Mouse (Mus musculus) embryonic facial prominence, embryonic 13.5 days (tissue): ENCODE data around the gene Mpp6. TPM values are rescaled to one million over a fixed set of nuclear protein-coding genes. Genes with fewer than 3 reads are reported as not detected.

Experiments
- ATAC-seq: fragments of 200-750 bp; cut with Nextera tagmentation; 2 replicates; pipeline ENCODE4 v1.8.0; 2017; ENCODE audit warnings: low read depth; ENCODE audit not compliant: insufficient number of reproducible peaks, insufficient read depth, low FRiP score, low TSS enrichment
- H3K27ac ChIP-seq: fragments of 300-500 bp; sonication (generic); 2 replicates; pipeline ENCODE4 v1.5.1; 2015; ENCODE audit warnings: moderate library complexity, mild to moderate bottlenecking, inconsistent platforms
- H3K27me3 ChIP-seq: fragments of 300-500 bp; sonication (generic); 2 replicates; pipeline ENCODE4 v1.6.1; 2015; ENCODE audit warnings: mild to moderate bottlenecking, inconsistent platforms
- H3K36me3 ChIP-seq: fragments of 300-500 bp; sonication (generic); 2 replicates; pipeline ENCODE4 v1.6.1; 2015; ENCODE audit warnings: mild to moderate bottlenecking, inconsistent platforms
- H3K4me1 ChIP-seq: fragments of 300-500 bp; sonication (generic); 2 replicates; pipeline ENCODE4 v1.6.1; 2015; ENCODE audit warnings: inconsistent platforms
- H3K4me2 ChIP-seq: fragments of 300-500 bp; sonication (generic); 2 replicates; pipeline ENCODE4 v1.6.1; 2015; ENCODE audit warnings: moderate library complexity, mild to moderate bottlenecking, inconsistent platforms
- H3K4me3 ChIP-seq: fragments of 300-500 bp; sonication (generic); 2 replicates; pipeline ENCODE4 v1.5.1; 2015; ENCODE audit warnings: mild to moderate bottlenecking, inconsistent platforms
- H3K9ac ChIP-seq: fragments of 300-500 bp; sonication (generic); 2 replicates; pipeline ENCODE4 v1.6.1; 2015; ENCODE audit warnings: mild to moderate bottlenecking, inconsistent platforms
- H3K9me3 ChIP-seq: fragments of 300-500 bp; sonication (generic); 2 replicates; pipeline ENCODE4 v1.6.1; 2016; ENCODE audit warnings: inconsistent platforms
- WGBS: fragments of 180-500 bp; shearing (Covaris S2); methylation state at CpG from one replicate; pipeline ENCODE4 v1.1.7; 2015; ENCODE audit warnings: mixed read lengths; 5-methylcytosine and 5-hydroxymethylcytosine counted together
- polyA plus RNA-seq: library from polyadenylated mRNA; unstranded; fragments of >200 nt; fragmentation: Nextera tagmentation; extraction: Ambion mirVana; gene quantifications from 2 replicates; pipeline ENCODE4 v1.2.1, GENCODE M21; 2015

Mpp6 gene
- polyA plus RNA-seq, 1 experiment from 2014 or later, result 54.8 TPM

- Histone ChIP-seq H3K9me3 (no peaks in the 10 kb centered on the region), H3K9ac (no peak overlapping the region), H3K4me3 (no peak overlapping the region), H3K4me2 (no peak overlapping the region), H3K36me3 (peaks cover 27% of the 10 kb centered on the region), H3K27ac (no peak overlapping the region), H3K27me3 (no peaks in the 10 kb centered on the region), H3K4me1 (no peaks in the 10 kb centered on the region)
- ATAC-seq, result no peak
- 86% methylated on average over 5 of the region's 5 CpGs for WGBS
These were observed 83.8 kb downstream of the Mpp6 start for GRCm38 (mm10) chr6:50193851-50194250.

GRCm38 (mm10) chr6:50204356-50204755 lies 94.3 kb downstream of the Mpp6 start:
- Histone ChIP-seq H3K36me3 (0 out of 2 replicates have a peak, but pooled peaks cover 3% of the 10 kb centered on the region), H3K9ac (no peak overlapping the region), H3K4me1 (0 out of 2 replicates have a peak, but pooled peaks cover 9% of the 10 kb centered on the region), H3K4me3 (no peak overlapping the region), H3K27me3 (no peaks in the 10 kb centered on the region), H3K4me2 (no peak overlapping the region), H3K9me3 (no peaks in the 10 kb centered on the region), H3K27ac (no peak overlapping the region)
- WGBS, result 82% methylated on average over 4 of the region's 4 CpGs
- no peak for ATAC-seq

GRCm38 (mm10) chr6:50205093-50205492 lies 95.1 kb downstream of the Mpp6 start:
- ATAC-seq, result no peak
- H3K4me3 ChIP-seq, result no peak overlapping the region
- H3K4me1 ChIP-seq, result 0 out of 2 replicates have a peak, but pooled peaks cover 9% of the 10 kb centered on the region
- no peak overlapping the region for H3K4me2 ChIP-seq
- H3K9ac ChIP-seq, result no peak overlapping the region
- no peaks in the 10 kb centered on the region for H3K27me3 ChIP-seq
- H3K36me3 ChIP-seq, result 0 out of 2 replicates have a peak, but pooled peaks cover 3% of the 10 kb centered on the region
- 84% methylated on average over 4 of the region's 4 CpGs for WGBS
- H3K9me3 ChIP-seq, result no peaks in the 10 kb centered on the region
- H3K27ac ChIP-seq, result no peak overlapping the region

- WGBS, result 68% methylated on average over 2 of the region's 2 CpGs
- Histone ChIP-seq H3K9ac (no peak overlapping the region), H3K27ac (no peak overlapping the region), H3K4me2 (no peak overlapping the region), H3K36me3 (no peaks in the 10 kb centered on the region; the same call in none of the 2 replicates), H3K4me3 (no peak overlapping the region), H3K4me1 (peaks cover 4% of the 10 kb centered on the region; the same call in 1 of the 2 replicates), H3K27me3 (no peaks in the 10 kb centered on the region), H3K9me3 (no peaks in the 10 kb centered on the region)
- no peak for ATAC-seq
These were observed 104.8 kb downstream of the Mpp6 start for GRCm38 (mm10) chr6:50214711-50215372.

- ATAC-seq, result no peak
- Histone ChIP-seq H3K9ac (no peak overlapping the region), H3K4me3 (no peak overlapping the region), H3K4me2 (no peak overlapping the region), H3K4me1 (peaks cover 4% of the 10 kb centered on the region; the same call in 1 of the 2 replicates), H3K36me3 (no peaks in the 10 kb centered on the region; the same call in none of the 2 replicates), H3K9me3 (no peaks in the 10 kb centered on the region), H3K27ac (no peak overlapping the region), H3K27me3 (no peaks in the 10 kb centered on the region)
- 77% methylated on average over 2 of the region's 2 CpGs for WGBS
These were observed 105.3 kb downstream of the Mpp6 start for GRCm38 (mm10) chr6:50215373-50215745.

GRCm38 (mm10) chr6:50215986-50216385 lies 105.9 kb downstream of the Mpp6 start:
- WGBS, result 91% methylated on average over 4 of the region's 4 CpGs

GRCm38 (mm10) chr6:50218628-50219027 lies 108.6 kb downstream of the Mpp6 start:
- H3K36me3 ChIP-seq, result no peaks in the 10 kb centered on the region; the same call in none of the 2 replicates
- H3K9me3 ChIP-seq, result no peaks in the 10 kb centered on the region
- H3K9ac ChIP-seq, result no peak overlapping the region
- H3K4me3 ChIP-seq, result no peak overlapping the region
- 49% methylated on average over 3 of the region's 3 CpGs for WGBS
- no peaks in the 10 kb centered on the region for H3K27me3 ChIP-seq
- H3K4me1 ChIP-seq, result peaks cover 11% of the 10 kb centered on the region
- H3K4me2 ChIP-seq, result no peak overlapping the region
- no peak overlapping the region for H3K27ac ChIP-seq
- no peak for ATAC-seq

More at GRCm38 (mm10) chr6:50215986-50216385, 105.9 kb downstream of the Mpp6 start:
- Histone ChIP-seq H3K4me1 (peaks cover 4% of the 10 kb centered on the region; the same call in 1 of the 2 replicates), H3K27ac (no peak overlapping the region), H3K9me3 (no peaks in the 10 kb centered on the region), H3K27me3 (no peaks in the 10 kb centered on the region), H3K4me2 (no peak overlapping the region), H3K36me3 (no peaks in the 10 kb centered on the region; the same call in none of the 2 replicates), H3K9ac (no peak overlapping the region), H3K4me3 (no peak overlapping the region)
- ATAC-seq, result no peak

GRCm38 (mm10) chr6:50219066-50219465 lies 109.0 kb downstream of the Mpp6 start:
- Histone ChIP-seq H3K36me3 (no peaks in the 10 kb centered on the region; the same call in none of the 2 replicates), H3K27me3 (no peaks in the 10 kb centered on the region), H3K4me2 (no peak overlapping the region), H3K4me1 (peaks cover 11% of the 10 kb centered on the region), H3K27ac (no peak overlapping the region), H3K9me3 (no peaks in the 10 kb centered on the region), H3K9ac (no peak overlapping the region), H3K4me3 (no peak overlapping the region)
- WGBS, result 86% methylated on average over 6 of the region's 6 CpGs
- no peak for ATAC-seq

GRCm38 (mm10) chr6:50220863-50221262 lies 110.8 kb downstream of the Mpp6 start:
- Histone ChIP-seq H3K4me3 (no peak overlapping the region), H3K4me2 (no peak overlapping the region), H3K4me1 (peaks cover 7% of the 10 kb centered on the region), H3K27me3 (no peaks in the 10 kb centered on the region), H3K27ac (no peak overlapping the region), H3K9ac (no peak overlapping the region), H3K36me3 (no peaks in the 10 kb centered on the region; the same call in none of the 2 replicates), H3K9me3 (no peaks in the 10 kb centered on the region)
- 47% methylated on average over 6 of the region's 6 CpGs for WGBS
- ATAC-seq, result no peak

GRCm38 (mm10) chr6:50222351-50222750 lies 112.3 kb downstream of the Mpp6 start:
- no peak for ATAC-seq
- Histone ChIP-seq H3K9me3 (no peaks in the 10 kb centered on the region), H3K27me3 (no peaks in the 10 kb centered on the region), H3K4me3 (no peak overlapping the region), H3K4me2 (no peak overlapping the region), H3K36me3 (no peaks in the 10 kb centered on the region; the same call in 1 of the 2 replicates), H3K27ac (no peak overlapping the region), H3K4me1 (peaks cover 7% of the 10 kb centered on the region), H3K9ac (no peak overlapping the region)
- WGBS, result 75% methylated on average over 5 of the region's 5 CpGs

GRCm38 (mm10) chr6:50222986-50223385 lies 112.9 kb downstream of the Mpp6 start:
- Histone ChIP-seq H3K9me3 (no peaks in the 10 kb centered on the region), H3K27ac (no peak overlapping the region), H3K36me3 (no peaks in the 10 kb centered on the region; the same call in 1 of the 2 replicates), H3K9ac (no peak overlapping the region), H3K4me1 (peaks cover 7% of the 10 kb centered on the region), H3K4me3 (no peak overlapping the region), H3K4me2 (no peak overlapping the region), H3K27me3 (no peaks in the 10 kb centered on the region)
- 70% methylated on average over 5 of the region's 5 CpGs for whole genome bisulfite sequencing
- ATAC-seq, result no peak

GRCm38 (mm10) chr6:50223606-50224005 lies 113.6 kb downstream of the Mpp6 start:
- Histone ChIP-seq H3K4me1 (peaks cover 7% of the 10 kb centered on the region), H3K27me3 (no peaks in the 10 kb centered on the region), H3K4me3 (no peak overlapping the region), H3K9me3 (no peaks in the 10 kb centered on the region), H3K4me2 (no peak overlapping the region), H3K9ac (no peak overlapping the region), H3K27ac (no peak overlapping the region), H3K36me3 (no peaks in the 10 kb centered on the region; the same call in 1 of the 2 replicates)
- no peak for ATAC-seq
- WGBS, result 87% methylated on average over 4 of the region's 4 CpGs
